ENCODE assay signal across 16 mouse cellular contexts in the genomic region with DNA sequence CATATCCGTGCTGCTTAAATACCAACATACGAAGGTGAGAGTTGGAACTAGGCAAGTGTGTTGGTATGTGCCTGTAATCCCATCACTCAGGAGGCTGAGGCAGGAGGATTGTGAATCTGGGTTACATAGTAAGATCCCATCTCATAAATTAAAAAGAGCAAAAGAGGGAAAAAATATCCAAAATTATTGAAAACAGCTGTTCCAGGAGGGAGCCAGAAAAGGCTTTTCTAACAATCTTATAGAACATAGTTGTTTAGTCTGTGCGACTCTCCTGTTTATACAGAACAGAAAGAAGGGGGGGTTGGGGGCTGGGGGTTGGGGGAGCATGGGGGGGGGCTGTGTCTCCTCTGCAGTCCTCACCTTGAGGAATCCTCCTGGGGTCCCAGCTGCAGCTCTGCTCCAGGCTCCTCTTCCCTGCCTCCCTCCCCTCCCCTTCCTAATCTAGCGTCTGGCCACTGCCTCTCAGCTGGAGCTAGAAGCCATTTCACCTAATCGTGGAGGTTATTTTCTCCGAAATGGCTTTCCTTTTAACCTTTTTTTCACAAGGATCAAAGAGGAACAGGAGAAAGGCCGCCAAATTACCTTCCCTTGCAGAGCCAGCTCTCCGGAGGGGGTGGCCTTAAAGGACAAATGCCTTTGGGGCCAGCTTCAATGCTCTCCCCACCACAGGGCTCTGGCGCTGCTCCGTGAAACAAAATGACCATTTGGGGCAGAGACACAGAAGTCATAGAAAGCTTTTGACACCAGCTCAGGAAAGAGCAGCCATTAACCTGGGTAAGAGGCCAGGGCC.
A peak's percentile ranks its signal among the peaks of the same experiment; 100 is the strongest.
DNase-seq lines count a peak whose midpoint lies in the region; ATAC-seq and TF ChIP-seq lines count a peak whose summit lies in the region.
"Had no signal": no experiment of that assay in that cellular context is flagged by ENCODE, and none has a peak within 500 bp of the region (broad histone marks: within the 10 kb centered on the region; RNA-seq: fewer than 3 reads in every experiment).

No protein-coding gene starts in this region.

- DNase-seq in heart, postnatal 25 days (ENCODE audit: low spot score): no peak
- no peak for DNase-seq in midbrain, embryonic 11.5 days (ENCODE audit: low spot score, missing footprints)
- DNase-seq in midbrain, postnatal 0 days (ENCODE audit: low spot score): no peak
- peak; percentile 67 for DNase-seq in limb, embryonic 10.5 days (ENCODE audit: low spot score)
- DNase-seq in urinary bladder, postnatal 10 days (ENCODE audit: low spot score): no peak
- DNase-seq in right cerebral cortex, adult 2 months (ENCODE audit: low spot score in 2 of 2): no peak
- DNase-seq: cerebellum, adult 18-20 months; heart, adult 2 months; kidney, postnatal 4 days; right cerebral cortex, postnatal 4 days had no signal

- H3K27ac ChIP-seq in heart, embryonic 12.5 days (ENCODE audit: poor library complexity, severe bottlenecking): no peak overlapping the region
- H3K27ac ChIP-seq in midbrain, embryonic 11.5 days (ENCODE audit: low read depth, low read length): no peak overlapping the region
- H3K27ac ChIP-seq in midbrain, postnatal 0 days (ENCODE audit: low read depth, low read length): no peak overlapping the region
- peak overlapping the region; percentile 82 for H3K27ac ChIP-seq in limb, embryonic 10.5 days
- H3K27ac ChIP-seq in stomach, embryonic 16.5 days (ENCODE audit: low read length): peak overlapping the region; percentile 84
- H3K27ac ChIP-seq: heart, adult 2 months; liver, embryonic 12.5 days; macrophage had no signal

- intact Hi-C loops in heart, postnatal 25 days (cut with DNase I): no loop called here

- H3K27me3 ChIP-seq in heart, embryonic 12.5 days (replicated peaks): no peaks in the 10 kb centered on the region
- peaks cover 2% of the 10 kb centered on the region; the same call in 1 of the 2 replicates for H3K27me3 ChIP-seq in midbrain, embryonic 11.5 days (ENCODE audit: control insufficient read depth, insufficient read depth, low read length)
- H3K27me3 ChIP-seq in midbrain, postnatal 0 days (ENCODE audit: insufficient read depth, low read length): no peaks in the 10 kb centered on the region; the same call in 1 of the 2 replicates
- no peaks in the 10 kb centered on the region for H3K27me3 ChIP-seq in limb, embryonic 10.5 days (ENCODE audit: low read depth, poor library complexity, severe bottlenecking)
- H3K27me3 ChIP-seq in stomach, embryonic 16.5 days (ENCODE audit: control insufficient read depth, insufficient read depth, low read length): no peaks in the 10 kb centered on the region

- H3K9ac ChIP-seq in heart, embryonic 12.5 days: 0 out of 2 replicates have a peak overlapping the region, but pooled peaks have one; percentile 2
- H3K9ac ChIP-seq in midbrain, embryonic 11.5 days (ENCODE audit: low read length): peak overlapping the region; percentile 33; the same call in 1 of the 2 replicates
- H3K9ac ChIP-seq in midbrain, postnatal 0 days (replicated peaks; ENCODE audit: low read length, poor library complexity, severe bottlenecking): no peak overlapping the region
- no peak overlapping the region for H3K9ac ChIP-seq in stomach, embryonic 16.5 days (ENCODE audit: low read length)
- H3K9ac ChIP-seq: liver, embryonic 12.5 days had no signal

- WGBS in heart, embryonic 12.5 days: 38% methylated on average over 10 of the region's 10 CpGs
- WGBS in midbrain, embryonic 11.5 days: 24% methylated on average over 10 of the region's 10 CpGs
- 32% methylated on average over 10 of the region's 10 CpGs for WGBS in midbrain, postnatal 0 days
- 18% methylated on average over 10 of the region's 10 CpGs for whole genome bisulfite sequencing in limb, embryonic 10.5 days
- WGBS in stomach, embryonic 16.5 days: 33% methylated on average over 10 of the region's 10 CpGs

- no peaks in the 10 kb centered on the region for H3K36me3 ChIP-seq in heart, embryonic 12.5 days
- H3K36me3 ChIP-seq in midbrain, embryonic 11.5 days (ENCODE audit: control insufficient read depth, insufficient read depth, low read length): no peaks in the 10 kb centered on the region
- no peaks in the 10 kb centered on the region for H3K36me3 ChIP-seq in midbrain, postnatal 0 days (ENCODE audit: insufficient read depth, low read length)
- H3K36me3 ChIP-seq in limb, embryonic 10.5 days: peaks cover 3% of the 10 kb centered on the region; the same call in 1 of the 2 replicates
- no peaks in the 10 kb centered on the region for H3K36me3 ChIP-seq in stomach, embryonic 16.5 days (ENCODE audit: control insufficient read depth, insufficient read depth, low read length)
- H3K36me3 ChIP-seq: liver, embryonic 12.5 days had no signal

- TF ChIP-seq CTCF in midbrain, postnatal 0 days (IDR thresholded peaks at IDR 0.05): no peak

- no peak overlapping the region for H3K4me3 ChIP-seq in heart, embryonic 12.5 days
- no peak overlapping the region for H3K4me3 ChIP-seq in midbrain, embryonic 11.5 days (ENCODE audit: low read depth, low read length)
- no peak overlapping the region for H3K4me3 ChIP-seq in midbrain, postnatal 0 days (ENCODE audit: low read depth, low read length)
- H3K4me3 ChIP-seq in limb, embryonic 10.5 days: no peak overlapping the region; the same call in 1 of the 2 replicates
- no peak overlapping the region for H3K4me3 ChIP-seq in stomach, embryonic 16.5 days (replicated peaks; ENCODE audit: low read length)
- H3K4me3 ChIP-seq: heart, adult 2 months; liver, embryonic 12.5 days; myocyte had no signal

- H3K9me3 ChIP-seq in heart, embryonic 12.5 days (replicated peaks): 0 out of 2 replicates have a peak, but pooled peaks cover 7% of the 10 kb centered on the region
- H3K9me3 ChIP-seq in midbrain, embryonic 11.5 days (ENCODE audit: control insufficient read depth, low read length): no peaks in the 10 kb centered on the region
- H3K9me3 ChIP-seq in midbrain, postnatal 0 days (ENCODE audit: low read length): no peaks in the 10 kb centered on the region
- H3K9me3 ChIP-seq in limb, embryonic 10.5 days (replicated peaks): no peaks in the 10 kb centered on the region
- no peaks in the 10 kb centered on the region for H3K9me3 ChIP-seq in stomach, embryonic 16.5 days (replicated peaks; ENCODE audit: control insufficient read depth, low read length)
- H3K9me3 ChIP-seq: liver, embryonic 12.5 days had no signal

- H3K4me2 ChIP-seq in heart, embryonic 12.5 days: no peak overlapping the region
- no peak overlapping the region for H3K4me2 ChIP-seq in midbrain, embryonic 11.5 days
- H3K4me2 ChIP-seq in midbrain, postnatal 0 days (ENCODE audit: low read depth, low read length, poor library complexity, severe bottlenecking): no peak overlapping the region
- H3K4me2 ChIP-seq in stomach, embryonic 16.5 days (ENCODE audit: low read depth, low read length): no peak overlapping the region
- H3K4me2 ChIP-seq: liver, embryonic 12.5 days had no signal

- ATAC-seq in heart, embryonic 12.5 days (ENCODE audit: insufficient number of reproducible peaks, low FRiP score): no peak
- ATAC-seq in midbrain, embryonic 11.5 days (ENCODE audit: low FRiP score): no peak
- ATAC-seq in midbrain, postnatal 0 days (ENCODE audit: low FRiP score): no peak
- peak; percentile 70; the same call in 1 of the 2 replicates for ATAC-seq in stomach, embryonic 16.5 days (ENCODE audit: insufficient read depth, low FRiP score)
- ATAC-seq: inflammation-experienced regulatory T-cells, adult 6 months; liver, embryonic 12.5 days had no signal

- H3K4me1 ChIP-seq in heart, embryonic 12.5 days (replicated peaks): peaks cover 29% of the 10 kb centered on the region
- H3K4me1 ChIP-seq in midbrain, embryonic 11.5 days (ENCODE audit: control insufficient read depth, insufficient read depth, low read length): peaks cover 6% of the 10 kb centered on the region
- H3K4me1 ChIP-seq in midbrain, postnatal 0 days (ENCODE audit: insufficient read depth, low read length): peaks cover 9% of the 10 kb centered on the region; the same call in 1 of the 2 replicates
- H3K4me1 ChIP-seq in limb, embryonic 10.5 days: peaks cover 75% of the 10 kb centered on the region
- H3K4me1 ChIP-seq in stomach, embryonic 16.5 days (ENCODE audit: control insufficient read depth, insufficient read depth, low read length): peaks cover 25% of the 10 kb centered on the region
- H3K4me1 ChIP-seq: liver, embryonic 12.5 days had no signal

Comparison
In these comparisons a context has a peak if more than half of its experiments do, and no peak if none do; other contexts are left out.
1. H3K9ac ChIP-seq: peak in heart, embryonic 12.5 days (single experiment) and midbrain, embryonic 11.5 days (single experiment); none in midbrain, postnatal 0 days (single experiment) and stomach, embryonic 16.5 days (single experiment).
2. H3K27ac ChIP-seq: peak in limb, embryonic 10.5 days (single experiment) and stomach, embryonic 16.5 days (single experiment); none in heart, embryonic 12.5 days (single experiment), midbrain, embryonic 11.5 days (single experiment) and midbrain, postnatal 0 days (single experiment).